Mouse (Mus musculus): Measurements from ENCODE around the gene Atg16l2.

- no peak for TF ChIP-seq ZNF384 (IDR thresholded peaks at IDR 0.05; ENCODE audit: low read depth, low read length)
- TF ChIP-seq CHD2 (IDR thresholded peaks at IDR 0.05; ENCODE audit: low read depth, low read length) = no peak
- no peak for TF ChIP-seq MAFK (IDR thresholded peaks at IDR 0.05; ENCODE audit: insufficient read depth, low read depth, low read length)
- TF ChIP-seq ZC3H11A (IDR thresholded peaks at IDR 0.05; ENCODE audit: borderline replicate concordance, low read depth, low read length) = no peak
- no peak for TF ChIP-seq HCFC1 (IDR thresholded peaks at IDR 0.05; ENCODE audit: borderline replicate concordance, insufficient read depth, low read length)
These were observed 630 bp downstream of the Atg16l2 start for GRCm38 (mm10) chr7:101301361-101301880.
